Mouse (Mus musculus) cerebellum, adult 8-10 months (tissue): ENCODE measurements around the gene Kcnk13.

Experiments
- DNase-seq: peaks from one replicate; pipeline ENCODE4 v3.0.0; 2022

The Kcnk13 gene

GRCm38 (mm10) chr12:99964301-99965202 is at the start of gene Kcnk13:
TSS of gene Kcnk13 (plus strand) at chr12:99964499.
- DNase-seq: peak; percentile 42

- no peak for DNase-seq
These were observed 46.4 kb upstream of the Kcnk13 start for GRCm38 (mm10) chr12:99917800-99918427.

GRCm38 (mm10) chr12:99919636-99920035 is 44.7 kb upstream of the Kcnk13 start:
- no peak for DNase-seq

- no peak for DNase-seq
These were observed 43.3 kb upstream of the Kcnk13 start for GRCm38 (mm10) chr12:99921045-99921444.

GRCm38 (mm10) chr12:99923131-99923606 is 41.1 kb upstream of the Kcnk13 start:
- no peak for DNase-seq

GRCm38 (mm10) chr12:99923703-99924102 is 40.6 kb upstream of the Kcnk13 start:
- DNase-seq: no peak

GRCm38 (mm10) chr12:99928311-99928710 is 36.0 kb upstream of the Kcnk13 start:
- DNase-seq: no peak

- no peak for DNase-seq
These were observed 35.1 kb upstream of the Kcnk13 start for GRCm38 (mm10) chr12:99929160-99929559.

- no peak for DNase-seq
These were observed 32.1 kb upstream of the Kcnk13 start for GRCm38 (mm10) chr12:99932245-99932644.

GRCm38 (mm10) chr12:99933630-99934029 is 30.7 kb upstream of the Kcnk13 start:
- no peak for DNase-seq

GRCm38 (mm10) chr12:99935403-99935802 is 28.9 kb upstream of the Kcnk13 start:
- no peak for DNase-seq

GRCm38 (mm10) chr12:99938476-99938875 is 25.8 kb upstream of the Kcnk13 start:
- DNase-seq: no peak

- no peak for DNase-seq
These were observed 25.1 kb upstream of the Kcnk13 start for GRCm38 (mm10) chr12:99939179-99939578.

- no peak for DNase-seq
These were observed 23.6 kb upstream of the Kcnk13 start for GRCm38 (mm10) chr12:99940704-99941103.

- no peak for DNase-seq
These were observed 21.9 kb upstream of the Kcnk13 start for GRCm38 (mm10) chr12:99942441-99942840.

- DNase-seq: peak; percentile 46
These were observed 11.4 kb upstream of the Kcnk13 start for GRCm38 (mm10) chr12:99952928-99953327.

- DNase-seq: no peak
These were observed 7.9 kb upstream of the Kcnk13 start for GRCm38 (mm10) chr12:99956411-99956810.

- no peak for DNase-seq
These were observed 5.9 kb upstream of the Kcnk13 start for GRCm38 (mm10) chr12:99958068-99959060.

- no peak for DNase-seq
These were observed 5.0 kb upstream of the Kcnk13 start for GRCm38 (mm10) chr12:99959291-99959690.

- DNase-seq: no peak
These were observed 4.4 kb upstream of the Kcnk13 start for GRCm38 (mm10) chr12:99959930-99960329.

- no peak for DNase-seq
These were observed 3.6 kb upstream of the Kcnk13 start for GRCm38 (mm10) chr12:99960675-99961074.

- DNase-seq: peak; percentile 15
These were observed 1.2 kb downstream of the Kcnk13 start for GRCm38 (mm10) chr12:99965203-99966115.
